Mouse (Mus musculus) ES-Bruce4 (cell line): Measurements from ENCODE around the gene Abca7.

Source experiments
- CTCF ChIP-seq: IDR thresholded peaks from one replicate; pipeline ENCODE4 v1.8.1; 2011; ENCODE audit warnings: low read depth, low read length
- EP300 ChIP-seq: IDR thresholded peaks from 2 replicates; pipeline ENCODE4 v1.6.1; 2011; ENCODE audit warnings: low read depth, low read length; ENCODE audit not compliant: insufficient read depth
- POLR2A ChIP-seq: IDR thresholded peaks from one replicate; pipeline ENCODE4 v1.8.1; 2011; ENCODE audit warnings: low read length; ENCODE audit not compliant: insufficient read depth

GRCm38 (mm10) chr10:80053831-80054815, 57.8 kb downstream of the Abca7 start:
- no peak for TF ChIP-seq CTCF
- TF ChIP-seq POLR2A = no peak
- no peak for TF ChIP-seq EP300
